Mouse (Mus musculus): ENCODE data around the gene Gja10. TPM values are rescaled to one million over a fixed set of nuclear protein-coding genes. Genes with fewer than 3 reads are reported as not detected.
A peak's percentile ranks its signal among the peaks of the same experiment; 100 is the strongest.

Gja10 gene
- not detected in 2 replicates for polyA plus RNA-seq (2015; fragmentation: Nextera tagmentation; extraction: Ambion mirVana)

GRCm38 (mm10) chr4:32602660-32603059 lies at the start of gene Gja10:
Gene Gja10, minus strand, starts transcription at chr4:32602760.
- H3K27ac ChIP-seq (replicated peaks), result no peak within 1 kb of the TSS
- no peaks in the 10 kb centered on the region for H3K4me1 ChIP-seq (replicated peaks)
- whole genome bisulfite sequencing, result 68% methylated on average over 3 of the region's 3 CpGs
- no peaks in the 10 kb centered on the region for H3K27me3 ChIP-seq
- H3K9me3 ChIP-seq, result no peaks in the 10 kb centered on the region
- no peak within 1 kb of the TSS for H3K9ac ChIP-seq
- no peak within 1 kb of the TSS for H3K4me3 ChIP-seq
- no peaks in the 10 kb centered on the region for H3K36me3 ChIP-seq
- H3K4me2 ChIP-seq, result no peak within 1 kb of the TSS
- no peak for ATAC-seq (ENCODE audit: low read depth)

- Histone ChIP-seq H3K27me3 (no peaks in the 10 kb centered on the region), H3K9me3 (no peaks in the 10 kb centered on the region), H3K4me2 (no peak overlapping the region), H3K36me3 (peaks cover 46% of the 10 kb centered on the region), H3K9ac (no peak overlapping the region), H3K27ac (replicated peaks) (no peak overlapping the region), H3K4me1 (replicated peaks) (peaks cover 7% of the 10 kb centered on the region), H3K4me3 (no peak overlapping the region)
- WGBS, result 86% methylated on average over 5 of the region's 5 CpGs
- ATAC-seq (ENCODE audit: low read depth), result no peak
These were observed 49.1 kb upstream of the Gja10 start for GRCm38 (mm10) chr4:32651669-32652068.

GRCm38 (mm10) chr4:32621637-32622036 lies 19.1 kb upstream of the Gja10 start:
- Histone ChIP-seq H3K4me3 (no peak overlapping the region), H3K4me1 (replicated peaks) (peaks cover 9% of the 10 kb centered on the region), H3K9me3 (no peaks in the 10 kb centered on the region), H3K9ac (no peak overlapping the region), H3K36me3 (peaks cover 10% of the 10 kb centered on the region), H3K4me2 (no peak overlapping the region), H3K27me3 (no peaks in the 10 kb centered on the region), H3K27ac (replicated peaks) (no peak overlapping the region)
- ATAC-seq (ENCODE audit: low read depth), result no peak

DNA sequence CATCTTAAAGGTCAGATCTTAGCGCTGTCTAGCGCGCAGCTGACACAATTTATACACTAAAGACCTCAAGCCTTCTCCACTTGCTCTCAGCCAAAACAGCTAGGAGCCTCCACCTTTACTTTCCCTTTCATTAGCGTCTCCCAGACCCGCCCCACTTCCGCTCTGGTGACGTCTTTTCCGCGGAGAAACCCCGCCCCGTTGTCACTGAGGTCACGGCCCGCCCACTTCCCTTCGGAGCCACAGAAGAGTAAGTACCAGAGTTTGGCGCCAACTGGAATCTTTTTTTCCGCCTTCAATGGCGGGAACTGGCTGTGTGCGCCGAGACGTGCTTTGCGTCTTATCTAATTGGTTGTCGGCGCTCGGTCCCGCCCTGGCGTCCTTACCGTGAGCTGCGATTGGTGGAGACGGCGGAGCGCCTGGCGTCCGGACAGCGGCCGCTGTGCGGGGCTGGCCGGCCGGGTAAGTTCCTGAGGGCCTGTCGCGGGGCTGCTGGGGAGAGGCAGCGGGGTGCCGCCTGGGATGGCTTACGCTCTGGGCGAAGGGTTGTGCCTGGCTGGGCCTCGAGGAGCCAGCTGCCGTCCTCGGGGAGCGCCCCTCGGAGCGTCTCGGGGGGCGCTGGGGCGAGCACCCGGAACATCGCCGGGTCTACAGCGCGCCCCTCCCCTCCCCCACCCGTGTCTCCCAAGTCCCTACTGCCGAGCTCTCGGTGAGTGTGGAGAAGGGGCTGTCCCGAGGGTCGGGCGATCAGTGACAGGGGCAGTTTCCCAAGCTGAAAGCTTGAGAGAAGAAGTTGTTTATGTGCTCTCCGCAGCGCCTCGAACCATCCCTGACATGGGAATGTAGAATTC lies 12.7 kb upstream of the Gja10 start, which contains the start of gene Casp8ap2:
TSS of gene Casp8ap2 (plus strand) at position 418 of the 848 bp plus-strand sequence.
- Histone ChIP-seq H3K4me2 (peak within 1 kb of the TSS; percentile 84), H3K4me3 (peak within 1 kb of the TSS; percentile 91), H3K36me3 (no peaks in the 10 kb centered on the region), H3K27ac (replicated peaks) (peak within 1 kb of the TSS; percentile 88), H3K4me1 (replicated peaks) (peaks cover 20% of the 10 kb centered on the region), H3K9me3 (no peaks in the 10 kb centered on the region), H3K9ac (peak within 1 kb of the TSS; percentile 87), H3K27me3 (no peaks in the 10 kb centered on the region)
- ATAC-seq (ENCODE audit: low read depth), result peak; percentile 100
- under 1% methylated on average over 67 of the region's 67 CpGs for WGBS

DNA sequence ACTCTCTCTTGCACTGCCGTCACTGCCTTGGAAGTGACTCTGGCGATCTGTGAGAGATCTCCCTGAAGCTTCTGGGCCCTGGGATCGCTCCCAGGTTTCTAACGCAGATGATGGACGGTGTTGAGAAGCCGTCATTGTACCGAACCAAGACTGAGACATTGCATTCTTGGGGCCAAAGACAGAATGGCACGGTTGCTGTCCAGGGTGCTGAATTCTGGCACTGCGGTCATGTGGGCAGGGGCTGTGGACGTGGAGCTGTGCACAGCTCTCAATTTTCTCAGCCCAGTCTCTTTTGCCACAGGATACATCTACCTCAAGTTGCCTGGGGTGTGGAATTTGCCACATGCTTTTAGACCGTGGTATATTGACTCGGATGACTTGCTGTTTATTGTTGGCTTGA lies 1.4 kb downstream of the Gja10 start:
- Histone ChIP-seq H3K4me1 (replicated peaks) (no peaks in the 10 kb centered on the region), H3K36me3 (no peaks in the 10 kb centered on the region), H3K9ac (no peak overlapping the region), H3K27ac (replicated peaks) (no peak overlapping the region), H3K27me3 (no peaks in the 10 kb centered on the region), H3K4me3 (no peak overlapping the region), H3K9me3 (no peaks in the 10 kb centered on the region), H3K4me2 (no peak overlapping the region)
- no peak for ATAC-seq (ENCODE audit: low read depth)
- 31% methylated on average over 12 of the region's 12 CpGs for WGBS

DNA sequence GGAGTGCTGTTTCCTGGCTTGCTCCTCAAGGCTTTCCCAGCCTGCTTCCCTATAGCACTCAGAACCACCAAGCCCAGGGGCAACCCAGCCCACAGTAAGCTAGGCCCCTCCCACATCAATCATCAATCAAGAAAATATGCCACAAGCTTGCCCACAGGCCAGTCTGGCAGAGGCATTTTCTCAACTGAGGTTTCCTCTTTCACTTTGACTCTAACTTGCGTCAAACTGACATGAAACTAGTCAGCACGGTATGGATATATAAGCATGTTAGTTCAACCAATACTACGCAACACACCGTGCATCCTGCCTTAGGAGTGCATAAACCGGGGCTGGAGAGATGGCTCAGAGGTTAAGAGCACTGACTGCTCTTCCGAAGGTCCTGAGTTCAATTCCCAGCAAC lies 14.3 kb downstream of the Gja10 start:
- no peak overlapping the region for H3K27ac ChIP-seq (replicated peaks)
- no peaks in the 10 kb centered on the region for H3K27me3 ChIP-seq
- no peaks in the 10 kb centered on the region for H3K36me3 ChIP-seq
- no peak overlapping the region for H3K4me3 ChIP-seq
- H3K9me3 ChIP-seq, result no peaks in the 10 kb centered on the region
- no peak overlapping the region for H3K4me2 ChIP-seq
- ATAC-seq (ENCODE audit: low read depth), result no peak
- H3K4me1 ChIP-seq (replicated peaks), result no peaks in the 10 kb centered on the region
- no peak overlapping the region for H3K9ac ChIP-seq
- 90% methylated on average over 6 of the region's 6 CpGs for WGBS

GRCm38 (mm10) chr4:32587543-32587942 lies 15.0 kb downstream of the Gja10 start:
- H3K27ac ChIP-seq (replicated peaks), result no peak overlapping the region
- H3K4me2 ChIP-seq, result no peak overlapping the region
- H3K4me1 ChIP-seq (replicated peaks), result no peaks in the 10 kb centered on the region
- ATAC-seq (ENCODE audit: low read depth), result no peak
- H3K9ac ChIP-seq, result no peak overlapping the region
- H3K36me3 ChIP-seq, result no peaks in the 10 kb centered on the region
- no peaks in the 10 kb centered on the region for H3K9me3 ChIP-seq
- WGBS, result 89% methylated on average over 5 of the region's 5 CpGs
- no peak overlapping the region for H3K4me3 ChIP-seq
- no peaks in the 10 kb centered on the region for H3K27me3 ChIP-seq

DNA sequence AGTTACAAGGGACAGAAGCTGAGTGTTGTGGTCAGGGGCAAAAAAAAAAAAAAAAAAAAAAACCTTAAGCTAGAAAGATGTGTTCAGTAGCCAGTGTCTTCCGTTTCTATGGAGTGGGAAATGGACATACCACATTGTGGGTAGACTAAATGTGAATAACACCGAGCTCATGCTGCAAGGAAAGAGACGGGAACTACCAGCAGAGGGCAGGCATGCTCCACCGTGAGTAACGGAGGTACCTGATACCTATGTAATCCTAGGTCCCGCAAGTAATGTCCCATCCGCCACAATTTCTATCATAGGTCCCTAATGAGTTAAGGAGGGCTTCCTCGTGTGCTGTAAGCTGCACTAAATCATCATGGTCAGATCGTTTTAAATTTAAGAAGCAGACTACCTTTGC lies 16.0 kb downstream of the Gja10 start:
- WGBS, result 18% methylated on average over 9 of the region's 9 CpGs
- Histone ChIP-seq H3K4me1 (replicated peaks) (no peaks in the 10 kb centered on the region), H3K27me3 (no peaks in the 10 kb centered on the region), H3K36me3 (0 out of 2 replicates have a peak, but pooled peaks cover 5% of the 10 kb centered on the region), H3K9me3 (no peaks in the 10 kb centered on the region), H3K4me3 (no peak overlapping the region), H3K9ac (no peak overlapping the region), H3K4me2 (no peak overlapping the region), H3K27ac (replicated peaks) (no peak overlapping the region)
- no peak for ATAC-seq (ENCODE audit: low read depth)

GRCm38 (mm10) chr4:32584181-32584580 lies 18.4 kb downstream of the Gja10 start:
- no peak overlapping the region for H3K4me3 ChIP-seq
- H3K27me3 ChIP-seq, result no peaks in the 10 kb centered on the region
- H3K36me3 ChIP-seq, result peaks cover 17% of the 10 kb centered on the region
- 41% methylated on average over 6 of the region's 6 CpGs for WGBS
- no peak overlapping the region for H3K27ac ChIP-seq (replicated peaks)
- H3K4me1 ChIP-seq (replicated peaks), result 0 out of 2 replicates have a peak, but pooled peaks cover 3% of the 10 kb centered on the region
- no peak overlapping the region for H3K4me2 ChIP-seq
- no peaks in the 10 kb centered on the region for H3K9me3 ChIP-seq
- no peak overlapping the region for H3K9ac ChIP-seq
- ATAC-seq (ENCODE audit: low read depth), result no peak

DNA sequence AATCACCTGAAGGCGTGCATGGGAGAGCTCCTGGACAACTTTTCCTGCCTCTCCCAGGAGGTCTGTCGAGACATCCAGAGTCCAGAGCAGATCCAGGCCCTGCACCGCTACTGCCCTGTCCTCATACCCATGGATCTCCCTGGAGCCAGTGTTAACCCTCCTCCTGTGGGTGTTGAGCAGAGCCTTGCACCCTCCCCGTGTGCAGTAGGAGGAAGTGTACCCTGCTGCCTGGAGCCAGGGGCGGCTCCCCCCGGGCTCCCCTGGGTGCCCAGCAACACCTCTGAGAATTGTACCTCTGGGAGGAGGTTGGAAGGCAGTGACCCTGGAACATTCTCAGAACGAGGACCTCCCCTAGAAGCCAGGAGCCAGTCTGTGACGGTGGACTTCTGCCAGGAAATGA lies 22.7 kb downstream of the Gja10 start:
- Histone ChIP-seq H3K36me3 (peaks cover 49% of the 10 kb centered on the region), H3K4me2 (no peak overlapping the region), H3K9ac (no peak overlapping the region), H3K9me3 (no peaks in the 10 kb centered on the region), H3K4me1 (replicated peaks) (0 out of 2 replicates have a peak, but pooled peaks cover 3% of the 10 kb centered on the region), H3K27me3 (no peaks in the 10 kb centered on the region), H3K27ac (replicated peaks) (no peak overlapping the region), H3K4me3 (no peak overlapping the region)
- 87% methylated on average over 8 of the region's 8 CpGs for WGBS
- no peak for ATAC-seq (ENCODE audit: low read depth)

- Histone ChIP-seq H3K9me3 (no peaks in the 10 kb centered on the region), H3K27me3 (no peaks in the 10 kb centered on the region), H3K4me2 (no peak overlapping the region), H3K4me3 (no peak overlapping the region), H3K9ac (no peak overlapping the region), H3K36me3 (peaks cover 41% of the 10 kb centered on the region), H3K27ac (replicated peaks) (no peak overlapping the region), H3K4me1 (replicated peaks) (peaks cover 15% of the 10 kb centered on the region)
- ATAC-seq (ENCODE audit: low read depth), result no peak
- 75% methylated on average over 9 of the region's 9 CpGs for WGBS
These were observed 27.4 kb downstream of the Gja10 start for GRCm38 (mm10) chr4:32575165-32575564.

- peaks cover 21% of the 10 kb centered on the region for H3K4me1 ChIP-seq (replicated peaks)
- H3K9me3 ChIP-seq, result no peaks in the 10 kb centered on the region
- WGBS, result 96% methylated on average over 1 of the region's 1 CpGs
These were observed 28.0 kb downstream of the Gja10 start for GRCm38 (mm10) chr4:32574604-32575003.

GRCm38 (mm10) chr4:32573586-32573985 lies 29.0 kb downstream of the Gja10 start:
- Histone ChIP-seq H3K4me1 (replicated peaks) (peaks cover 30% of the 10 kb centered on the region), H3K9me3 (no peaks in the 10 kb centered on the region), H3K4me2 (no peak overlapping the region), H3K4me3 (no peak overlapping the region), H3K27ac (replicated peaks) (no peak overlapping the region), H3K27me3 (no peaks in the 10 kb centered on the region), H3K9ac (no peak overlapping the region), H3K36me3 (peaks cover 27% of the 10 kb centered on the region)
- 87% methylated on average over 5 of the region's 5 CpGs for WGBS
- ATAC-seq (ENCODE audit: low read depth), result no peak

More at GRCm38 (mm10) chr4:32574604-32575003, 28.0 kb downstream of the Gja10 start:
- no peaks in the 10 kb centered on the region for H3K27me3 ChIP-seq
- H3K27ac ChIP-seq (replicated peaks), result no peak overlapping the region
- no peak overlapping the region for H3K4me2 ChIP-seq
- peaks cover 35% of the 10 kb centered on the region for H3K36me3 ChIP-seq
- no peak overlapping the region for H3K4me3 ChIP-seq
- no peak overlapping the region for H3K9ac ChIP-seq
- ATAC-seq (ENCODE audit: low read depth), result no peak
